Mouse (Mus musculus) myocyte (in vitro differentiated cells): ENCODE data around the gene Osbpl3. TPM values are rescaled to one million over a fixed set of nuclear protein-coding genes. Genes with fewer than 3 reads are reported as not detected.

Experiments
- H3K27me3 ChIP-seq: one replicate; pipeline ENCODE4 v1.6.1; 2011; ENCODE audit not compliant: control insufficient read depth, insufficient read depth, insufficient read length
- H3K36me3 ChIP-seq: one replicate; pipeline ENCODE4 v1.6.1; 2011; ENCODE audit not compliant: control insufficient read depth, insufficient read depth
- H3K4me2 ChIP-seq: one replicate; pipeline ENCODE4 v1.6.1; 2011; ENCODE audit warnings: low read depth, control low read depth
- H3K4me3 ChIP-seq: one replicate; pipeline ENCODE4 v1.5.1; 2011; ENCODE audit warnings: mild to moderate bottlenecking, control low read depth, moderate library complexity
- H3K79me2 ChIP-seq: one replicate; pipeline ENCODE4 v1.6.1; 2011; ENCODE audit not compliant: control insufficient read depth, insufficient read depth
- H3ac ChIP-seq: one replicate; pipeline ENCODE4 v1.6.1; 2011; ENCODE audit not compliant: control insufficient read depth, insufficient read length
- CEBPB ChIP-seq: IDR thresholded peaks from 2 replicates; pipeline ENCODE4 v1.6.1; 2011; ENCODE audit warnings: mild to moderate bottlenecking, moderate library complexity; ENCODE audit not compliant: poor library complexity, insufficient read depth, severe bottlenecking
- E2F4 ChIP-seq: IDR thresholded peaks from one replicate; pipeline ENCODE4 v1.6.1; 2011; ENCODE audit warnings: mild to moderate bottlenecking, control low read depth, moderate library complexity; ENCODE audit not compliant: insufficient read depth
- MAX ChIP-seq: IDR thresholded peaks from one replicate; pipeline ENCODE4 v1.6.1; 2011; ENCODE audit warnings: low read depth, mild to moderate bottlenecking, control low read depth
- MYOD1 ChIP-seq, 3 experiments: IDR thresholded peaks; one replicate each; pipeline ENCODE4 v1.6.1; 2011; ENCODE audit warnings: control low read depth in 2 of 3, low read depth in 2 of 3, mild to moderate bottlenecking in 2 of 3, moderate library complexity in 1 of 3; ENCODE audit not compliant: insufficient read length in 2 of 3, control insufficient read depth in 1 of 3
- MYOG ChIP-seq, 3 experiments: IDR thresholded peaks; one replicate each; pipeline ENCODE4 v1.6.1; 2011; ENCODE audit warnings: control low read depth in 2 of 3, low read depth in 2 of 3, mild to moderate bottlenecking in 2 of 3; ENCODE audit not compliant: insufficient read length in 2 of 3, control insufficient read depth in 1 of 3, insufficient read depth in 1 of 3
- POLR2A ChIP-seq: IDR thresholded peaks from one replicate; pipeline ENCODE4 v1.6.1; 2011; ENCODE audit warnings: low read depth, mild to moderate bottlenecking, control low read depth, moderate library complexity; ENCODE audit not compliant: insufficient read length
- POLR2AphosphoS2 ChIP-seq: IDR thresholded peaks from one replicate; pipeline ENCODE4 v1.6.1; 2011; ENCODE audit warnings: low read depth, control low read depth; ENCODE audit not compliant: insufficient read length
- REST ChIP-seq: IDR thresholded peaks from one replicate; pipeline ENCODE4 v1.6.1; 2011; ENCODE audit warnings: mild to moderate bottlenecking, control low read depth, moderate library complexity; ENCODE audit not compliant: insufficient read depth, insufficient read length
- SRF ChIP-seq: IDR thresholded peaks from one replicate; pipeline ENCODE4 v1.6.1; 2011; ENCODE audit warnings: low read depth; ENCODE audit not compliant: control insufficient read depth, insufficient read length
- TCF12 ChIP-seq: IDR thresholded peaks from one replicate; pipeline ENCODE4 v1.6.1; 2011; ENCODE audit warnings: mild to moderate bottlenecking, control low read depth; ENCODE audit not compliant: poor library complexity, insufficient read depth, severe bottlenecking
- TCF3 ChIP-seq: IDR thresholded peaks from one replicate; pipeline ENCODE4 v1.6.1; 2011; ENCODE audit warnings: low read depth, control low read depth; ENCODE audit not compliant: insufficient read length
- USF1 ChIP-seq: IDR thresholded peaks from one replicate; pipeline ENCODE4 v1.6.1; 2011; ENCODE audit warnings: low read depth, mild to moderate bottlenecking, control low read depth, moderate library complexity
- polyA plus RNA-seq: library from polyadenylated mRNA; unstranded; fragments of >200 nt; fragmentation: generic; extraction: Trizol; gene quantifications from one replicate; pipeline ENCODE4 v1.2.1, GENCODE M21; 2012; ENCODE audit warnings: missing spikeins

Gene Osbpl3
- polyA plus RNA-seq, 1 experiment: 8.9 TPM

- Histone ChIP-seq H3K4me3 (no peak overlapping the region), H3K79me2 (no peaks in the 10 kb centered on the region), H3K36me3 (peaks cover 4% of the 10 kb centered on the region), H3K27me3 (no peaks in the 10 kb centered on the region), H3ac (no peak overlapping the region), H3K4me2 (no peak overlapping the region)
- TF ChIP-seq POLR2A (no peak), CEBPB (no peak), MYOG (IDR thresholded peaks at IDR 0.05; ENCODE audit: control insufficient read depth in 1 of 3, insufficient read depth in 1 of 3, insufficient read length in 2 of 3, low read depth in 2 of 3) (no peak), USF1 (no peak), MAX (no peak), REST (no peak), POLR2AphosphoS2 (no peak), E2F4 (no peak), TCF12 (no peak), SRF (no peak), TCF3 (no peak), MYOD1 (IDR thresholded peaks at IDR 0.05; ENCODE audit: control insufficient read depth in 1 of 3, insufficient read length in 2 of 3, low read depth in 2 of 3) (no peak)
Measured at GRCm38 (mm10) chr6:50304949-50305491, 151.0 kb downstream of the Osbpl3 start.

GRCm38 (mm10) chr6:50301121-50301520 lies 154.9 kb downstream of the Osbpl3 start:
- H3K27me3 ChIP-seq: no peaks in the 10 kb centered on the region
- TF ChIP-seq USF1: no peak
- no peak for TF ChIP-seq MYOD1 (IDR thresholded peaks at IDR 0.05; ENCODE audit: control insufficient read depth in 1 of 3, insufficient read length in 2 of 3, low read depth in 2 of 3)
- TF ChIP-seq TCF3: no peak
- no peak for TF ChIP-seq E2F4
- TF ChIP-seq POLR2AphosphoS2: no peak
- TF ChIP-seq REST: no peak
- no peak for TF ChIP-seq MYOG (IDR thresholded peaks at IDR 0.05; ENCODE audit: control insufficient read depth in 1 of 3, insufficient read depth in 1 of 3, insufficient read length in 2 of 3, low read depth in 2 of 3)
- TF ChIP-seq CEBPB: no peak
- no peak for TF ChIP-seq POLR2A
- no peak for TF ChIP-seq MAX
- no peak for TF ChIP-seq TCF12
- TF ChIP-seq SRF: no peak

GRCm38 (mm10) chr6:50300622-50301021 lies 155.4 kb downstream of the Osbpl3 start:
- no peak overlapping the region for H3ac ChIP-seq
- H3K27me3 ChIP-seq: no peaks in the 10 kb centered on the region
- H3K4me2 ChIP-seq: no peak overlapping the region
- no peak overlapping the region for H3K4me3 ChIP-seq
- no peaks in the 10 kb centered on the region for H3K36me3 ChIP-seq
- TF ChIP-seq E2F4: no peak
- no peak for TF ChIP-seq POLR2AphosphoS2
- TF ChIP-seq MYOD1 (IDR thresholded peaks at IDR 0.05; ENCODE audit: control insufficient read depth in 1 of 3, insufficient read length in 2 of 3, low read depth in 2 of 3): no peak
- no peak for TF ChIP-seq SRF
- TF ChIP-seq MYOG (IDR thresholded peaks at IDR 0.05; ENCODE audit: control insufficient read depth in 1 of 3, insufficient read depth in 1 of 3, insufficient read length in 2 of 3, low read depth in 2 of 3): no peak
- TF ChIP-seq REST: no peak
- TF ChIP-seq CEBPB: no peak
- no peak for TF ChIP-seq MAX
- no peak for TF ChIP-seq POLR2A
- no peaks in the 10 kb centered on the region for H3K79me2 ChIP-seq

More at GRCm38 (mm10) chr6:50301121-50301520, 154.9 kb downstream of the Osbpl3 start:
- Histone ChIP-seq H3K79me2 (no peaks in the 10 kb centered on the region), H3K4me3 (no peak overlapping the region), H3K4me2 (no peak overlapping the region), H3K36me3 (peaks cover 4% of the 10 kb centered on the region), H3ac (no peak overlapping the region)

- H3K4me3 ChIP-seq: no peak overlapping the region
- H3K79me2 ChIP-seq: no peaks in the 10 kb centered on the region
- H3K27me3 ChIP-seq: no peaks in the 10 kb centered on the region
- no peak overlapping the region for H3K4me2 ChIP-seq
- no peak for TF ChIP-seq MAX
- TF ChIP-seq REST: no peak
- no peak for TF ChIP-seq TCF12
- TF ChIP-seq POLR2AphosphoS2: no peak
- no peaks in the 10 kb centered on the region for H3K36me3 ChIP-seq
- H3ac ChIP-seq: no peak overlapping the region
Measured at GRCm38 (mm10) chr6:50299071-50299470, 156.9 kb downstream of the Osbpl3 start.

- Histone ChIP-seq H3ac (no peak overlapping the region), H3K4me3 (no peak overlapping the region), H3K27me3 (no peaks in the 10 kb centered on the region), H3K36me3 (no peaks in the 10 kb centered on the region), H3K79me2 (no peaks in the 10 kb centered on the region), H3K4me2 (no peak overlapping the region)
- TF ChIP-seq MAX (no peak), TCF3 (no peak), CEBPB (no peak), POLR2AphosphoS2 (no peak), POLR2A (no peak), E2F4 (no peak), REST (no peak), SRF (no peak), MYOD1 (IDR thresholded peaks at IDR 0.05; ENCODE audit: control insufficient read depth in 1 of 3, insufficient read length in 2 of 3, low read depth in 2 of 3) (no peak), MYOG (IDR thresholded peaks at IDR 0.05; ENCODE audit: control insufficient read depth in 1 of 3, insufficient read depth in 1 of 3, insufficient read length in 2 of 3, low read depth in 2 of 3) (no peak), USF1 (no peak)
Measured at GRCm38 (mm10) chr6:50297671-50298070, 158.3 kb downstream of the Osbpl3 start.
